Mouse (Mus musculus) thymus, adult 2 months (tissue): ENCODE results near the gene Lef1.

Source experiments
- CTCF ChIP-seq: fragments of 200-500 bp; IDR thresholded peaks from 2 replicates; pipeline ENCODE4 v1.5.1; 2012; ENCODE audit warnings: mild to moderate bottlenecking, control low read depth, low read length, moderate library complexity, borderline replicate concordance; ENCODE audit not compliant: control insufficient read depth, poor library complexity, insufficient read depth; ENCODE audit errors: extremely low read depth
- POLR2A ChIP-seq: fragments of 200-500 bp; IDR thresholded peaks from 2 replicates; pipeline ENCODE4 v1.6.1; 2012; ENCODE audit warnings: mild to moderate bottlenecking, low read length, control low read depth, moderate library complexity; ENCODE audit not compliant: control insufficient read depth, poor library complexity, insufficient read depth; ENCODE audit errors: extremely low read depth

- TF ChIP-seq POLR2A (no peak), CTCF (no peak)
These were observed 29.2 kb downstream of the Lef1 start for GRCm38 (mm10) chr3:131139345-131140090.
